19 mouse cellular contexts compared by ENCODE assay signal in genomic region chr19:55496333-55496732, GRCm38 (mm10).
DNase-seq lines count a peak whose midpoint lies in the region; ATAC-seq lines count a peak whose summit lies in the region.
"Had no signal": no experiment of that assay in that cellular context is flagged by ENCODE, and none has a peak within 500 bp of the region (broad histone marks: within the 10 kb centered on the region; RNA-seq: fewer than 3 reads in every experiment).

No protein-coding gene starts in this region.

- H3K9ac ChIP-seq in heart, embryonic 12.5 days, result no peak overlapping the region
- no peak overlapping the region for H3K9ac ChIP-seq in lung, embryonic 15.5 days
- no peak overlapping the region for H3K9ac ChIP-seq in forebrain, embryonic 11.5 days (ENCODE audit: low read length)
- H3K9ac ChIP-seq: embryonic facial prominence, embryonic 15.5 days; hindbrain, embryonic 14.5 days; limb, embryonic 13.5 days; liver, embryonic 14.5 days; midbrain, embryonic 15.5 days had no signal

- peak; percentile 83 for DNase-seq in heart, adult 11 months
- DNase-seq in lung, adult 18-20 months, result no peak
- peak; percentile 18 to 45 for DNase-seq in kidney, postnatal 25 days
- no peak for DNase-seq in forebrain, embryonic 11.5 days (ENCODE audit: low spot score)
- no peak for DNase-seq in thymus, postnatal 36 days
- DNase-seq: B cell, adult 2 months; cerebellum, postnatal 14 days; spleen, adult 18-20 months had no signal

- no peak overlapping the region for H3K27ac ChIP-seq in heart, embryonic 12.5 days (ENCODE audit: poor library complexity, severe bottlenecking)
- H3K27ac ChIP-seq in lung, embryonic 15.5 days, result no peak overlapping the region
- H3K27ac ChIP-seq in forebrain, embryonic 11.5 days (ENCODE audit: low read depth, low read length), result no peak overlapping the region
- H3K27ac ChIP-seq: embryonic facial prominence, embryonic 15.5 days; forebrain, embryonic 10.5 days; heart, embryonic 10.5 days; hindbrain, embryonic 14.5 days; limb, embryonic 13.5 days; liver, embryonic 14.5 days; midbrain, embryonic 15.5 days had no signal

- no peaks in the 10 kb centered on the region for H3K9me3 ChIP-seq in heart, embryonic 12.5 days (replicated peaks)
- H3K9me3 ChIP-seq in lung, embryonic 15.5 days, result no peaks in the 10 kb centered on the region
- H3K9me3 ChIP-seq in forebrain, embryonic 11.5 days (ENCODE audit: control insufficient read depth, low read length), result no peaks in the 10 kb centered on the region
- H3K9me3 ChIP-seq: embryonic facial prominence, embryonic 15.5 days; forebrain, embryonic 10.5 days; heart, embryonic 10.5 days; limb, embryonic 13.5 days; megakaryocyte, embryonic 14.5 days; midbrain, embryonic 15.5 days had no signal

- no peaks in the 10 kb centered on the region for H3K27me3 ChIP-seq in heart, embryonic 12.5 days (replicated peaks)
- H3K27me3 ChIP-seq in lung, embryonic 15.5 days, result no peaks in the 10 kb centered on the region
- peaks cover 6% of the 10 kb centered on the region; the same call in 1 of the 2 replicates for H3K27me3 ChIP-seq in forebrain, embryonic 11.5 days (ENCODE audit: control insufficient read depth, insufficient read depth, low read length)
- H3K27me3 ChIP-seq: embryonic facial prominence, embryonic 15.5 days; megakaryocyte, embryonic 14.5 days; midbrain, embryonic 15.5 days had no signal

- ATAC-seq in heart, embryonic 12.5 days (ENCODE audit: insufficient number of reproducible peaks, low FRiP score), result no peak
- peak; percentile 39; the same call in 1 of the 2 replicates for ATAC-seq in lung, embryonic 15.5 days (ENCODE audit: borderline replicate concordance, extremely low read depth, low FRiP score, low TSS enrichment)
- no peak for ATAC-seq in forebrain, embryonic 11.5 days (replicated peaks; ENCODE audit: low FRiP score)
- ATAC-seq: midbrain, embryonic 15.5 days had no signal

- no peak overlapping the region for H3K4me3 ChIP-seq in heart, embryonic 12.5 days
- H3K4me3 ChIP-seq in lung, embryonic 15.5 days, result no peak overlapping the region
- H3K4me3 ChIP-seq in forebrain, embryonic 11.5 days (ENCODE audit: low read depth, low read length), result no peak overlapping the region
- H3K4me3 ChIP-seq: embryonic facial prominence, embryonic 15.5 days; forebrain, embryonic 10.5 days; heart, embryonic 10.5 days; limb, embryonic 13.5 days; megakaryocyte, embryonic 14.5 days; midbrain, embryonic 15.5 days; myocyte had no signal

- no peak overlapping the region for H3K4me2 ChIP-seq in heart, embryonic 12.5 days
- H3K4me2 ChIP-seq in lung, embryonic 15.5 days, result no peak overlapping the region
- no peak overlapping the region for H3K4me2 ChIP-seq in forebrain, embryonic 11.5 days (ENCODE audit: low read depth, low read length, severe bottlenecking)
- H3K4me2 ChIP-seq: embryonic facial prominence, embryonic 15.5 days; hindbrain, embryonic 14.5 days; limb, embryonic 13.5 days; midbrain, embryonic 15.5 days had no signal

- WGBS in heart, embryonic 12.5 days, result 56% methylated on average over 9 of the region's 9 CpGs
- WGBS in lung, embryonic 15.5 days, result 30% methylated on average over 9 of the region's 9 CpGs
- WGBS in forebrain, embryonic 11.5 days, result 82% methylated on average over 9 of the region's 9 CpGs

- H3K36me3 ChIP-seq in heart, embryonic 12.5 days, result no peaks in the 10 kb centered on the region
- no peaks in the 10 kb centered on the region for H3K36me3 ChIP-seq in lung, embryonic 15.5 days
- no peaks in the 10 kb centered on the region for H3K36me3 ChIP-seq in forebrain, embryonic 11.5 days (ENCODE audit: control insufficient read depth, insufficient read depth, low read length)
- H3K36me3 ChIP-seq: embryonic facial prominence, embryonic 15.5 days; limb, embryonic 13.5 days; midbrain, embryonic 15.5 days had no signal

- no peaks in the 10 kb centered on the region for H3K4me1 ChIP-seq in heart, embryonic 12.5 days (replicated peaks)
- peaks cover 21% of the 10 kb centered on the region for H3K4me1 ChIP-seq in lung, embryonic 15.5 days
- peaks cover 9% of the 10 kb centered on the region for H3K4me1 ChIP-seq in forebrain, embryonic 11.5 days (replicated peaks; ENCODE audit: control insufficient read depth, insufficient read depth, low read length)
- H3K4me1 ChIP-seq: midbrain, embryonic 15.5 days had no signal

Comparison
In these comparisons a context has a peak if more than half of its experiments do, and no peak if none do; other contexts are left out.
1. DNase-seq: peak in heart, adult 11 months (single experiment) and kidney, postnatal 25 days (2 of 2); none in lung, adult 18-20 months (0 of 2), forebrain, embryonic 11.5 days (single experiment) and thymus, postnatal 36 days (0 of 2).